Mouse (Mus musculus): ENCODE results near the gene Rnf222. TPM values are rescaled to one million over a fixed set of nuclear protein-coding genes. Genes with fewer than 3 reads are reported as not detected.
"Not testable (repeated sequence)": the region's sequence is repeated elsewhere in the genome, so short reads cannot be mapped to it uniquely, and the experiment has no call there.

Rnf222 gene
- total and polyA plus RNA-seq, 2 experiments from 2014 or later: 0.11 TPM; not detected in 1

DNA sequence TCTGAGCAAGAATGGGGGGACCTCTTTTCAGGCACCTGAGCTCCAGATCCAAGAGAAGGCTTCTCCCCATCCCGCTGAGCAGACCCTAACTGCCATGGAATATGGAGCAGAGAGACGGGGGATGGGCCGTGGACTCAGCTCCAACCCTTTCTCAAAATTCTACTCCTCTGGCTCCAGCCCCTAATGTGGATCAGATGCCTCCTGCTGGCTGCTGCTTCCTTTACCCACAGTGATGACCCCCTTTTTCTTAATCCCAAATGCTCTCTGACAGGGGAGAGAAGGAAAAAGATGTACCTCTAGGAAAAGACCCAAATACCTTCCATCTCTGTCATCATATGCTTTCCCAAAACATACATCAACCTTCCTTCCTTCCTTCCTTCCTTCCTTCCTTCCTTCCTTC, 38.6 kb downstream of the Rnf222 start, which contains the start of gene Odf4:
Odf4 (minus strand) TSS at position 101 of the 400 bp plus-strand sequence.
- H3K4me1 ChIP-seq (ENCODE audit: insufficient read depth, low read length): no peaks in the 10 kb centered on the region
- ATAC-seq (ENCODE audit: low FRiP score) (no peak), DNase-seq (ENCODE audit: low spot score) (no peak)
- WGBS: 74% methylated on average over 3 of the region's 3 CpGs
- no peak within 1 kb of the TSS for H3K9ac ChIP-seq (replicated peaks; ENCODE audit: low read length, poor library complexity, severe bottlenecking)
- H3K27me3 ChIP-seq (ENCODE audit: insufficient read depth, low read length): no peaks in the 10 kb centered on the region
- no peaks in the 10 kb centered on the region for H3K9me3 ChIP-seq (ENCODE audit: low read length)
- H3K4me2 ChIP-seq (ENCODE audit: low read depth, low read length, poor library complexity, severe bottlenecking): no peak within 1 kb of the TSS
- no peaks in the 10 kb centered on the region for H3K36me3 ChIP-seq (ENCODE audit: insufficient read depth, low read length)
- no peak within 1 kb of the TSS for H3K27ac ChIP-seq (ENCODE audit: low read depth, low read length)
- H3K4me3 ChIP-seq (ENCODE audit: low read depth, low read length): no peak within 1 kb of the TSS
- TF ChIP-seq CTCF (IDR thresholded peaks at IDR 0.05): no peak

DNA sequence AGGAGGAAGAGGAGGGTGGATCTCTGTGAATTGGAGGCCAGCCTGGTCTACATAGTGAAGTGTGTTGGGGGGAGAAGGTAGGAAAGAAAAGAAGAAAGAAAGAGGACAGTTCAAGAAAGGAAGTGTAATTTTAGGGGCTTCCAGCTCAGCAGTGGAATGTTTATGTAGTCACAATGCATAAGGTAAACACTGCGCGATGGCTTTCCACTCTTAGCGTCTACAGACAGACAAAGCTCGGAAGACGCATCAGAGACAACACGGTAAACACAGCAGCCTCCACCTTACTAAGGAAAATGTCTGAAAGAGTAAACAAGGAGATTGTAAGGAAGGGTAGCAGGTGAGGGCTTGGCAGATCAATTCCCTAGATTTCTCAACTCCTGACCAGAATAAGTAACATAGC, 41.6 kb downstream of the Rnf222 start:
- DNase-seq (ENCODE audit: low spot score): no peak
- no peak overlapping the region for H3K4me3 ChIP-seq (ENCODE audit: low read depth, low read length)
- no peaks in the 10 kb centered on the region for H3K27me3 ChIP-seq (ENCODE audit: insufficient read depth, low read length)
- H3K4me1 ChIP-seq (ENCODE audit: insufficient read depth, low read length): no peaks in the 10 kb centered on the region
- H3K9me3 ChIP-seq (ENCODE audit: low read length): no peaks in the 10 kb centered on the region
- 87% methylated on average over 6 of the region's 6 CpGs for WGBS
- no peaks in the 10 kb centered on the region for H3K36me3 ChIP-seq (ENCODE audit: insufficient read depth, low read length)
- no peak overlapping the region for H3K9ac ChIP-seq (replicated peaks; ENCODE audit: low read length, poor library complexity, severe bottlenecking)
- no peak overlapping the region for H3K4me2 ChIP-seq (ENCODE audit: low read depth, low read length, poor library complexity, severe bottlenecking)
- H3K27ac ChIP-seq (ENCODE audit: low read depth, low read length): no peak overlapping the region
- no peak for TF ChIP-seq CTCF (IDR thresholded peaks at IDR 0.05)
- ATAC-seq (ENCODE audit: low FRiP score): no peak

DNA sequence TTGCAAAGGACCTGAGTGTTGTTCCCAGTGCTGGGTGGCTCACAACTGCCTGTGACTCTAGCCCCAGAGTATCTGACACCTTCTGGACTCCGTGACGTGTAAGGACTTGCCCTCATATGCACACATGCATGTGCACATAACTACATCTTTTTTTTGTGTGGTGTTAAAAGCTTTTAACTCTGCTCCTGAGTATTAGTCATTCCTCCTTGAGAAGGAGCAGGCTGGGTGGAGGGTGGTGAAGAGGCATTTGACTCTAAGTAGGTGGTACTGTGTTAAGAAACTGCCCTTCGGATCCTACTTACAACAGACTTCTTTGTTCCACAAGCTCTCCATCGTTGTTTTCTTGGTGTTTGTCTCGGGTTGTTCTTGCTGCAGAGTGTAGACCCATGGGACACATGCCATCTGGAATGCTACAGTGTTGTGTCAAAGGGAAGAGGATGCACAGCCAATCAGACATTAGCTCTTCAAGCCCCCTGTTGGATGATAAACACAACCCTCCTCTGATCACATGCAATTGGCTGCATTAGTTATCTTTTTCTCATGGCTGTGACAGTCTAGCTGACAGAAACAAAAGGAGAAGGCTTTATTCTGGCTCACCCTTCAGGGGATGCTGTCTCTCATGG, 45.6 kb downstream of the Rnf222 start:
- 60% methylated on average over 5 of the region's 5 CpGs for WGBS
- DNase-seq (ENCODE audit: low spot score) (peak; percentile 51), ATAC-seq (ENCODE audit: low FRiP score) (no peak)
- Histone ChIP-seq H3K27me3 (ENCODE audit: insufficient read depth, low read length) (no peaks in the 10 kb centered on the region), H3K4me1 (ENCODE audit: insufficient read depth, low read length) (no peaks in the 10 kb centered on the region), H3K4me3 (ENCODE audit: low read depth, low read length) (no peak overlapping the region), H3K9ac (replicated peaks; ENCODE audit: low read length, poor library complexity, severe bottlenecking) (no peak overlapping the region), H3K4me2 (ENCODE audit: low read depth, low read length, poor library complexity, severe bottlenecking) (no peak overlapping the region), H3K27ac (ENCODE audit: low read depth, low read length) (no peak overlapping the region; the same call in 1 of the 2 replicates), H3K36me3 (ENCODE audit: insufficient read depth, low read length) (no peaks in the 10 kb centered on the region), H3K9me3 (ENCODE audit: low read length) (no peaks in the 10 kb centered on the region)
- TF ChIP-seq CTCF (IDR thresholded peaks at IDR 0.05): no peak

- H3K27me3 ChIP-seq (ENCODE audit: insufficient read depth, low read length); H3K36me3 ChIP-seq (ENCODE audit: insufficient read depth, low read length); H3K4me3 ChIP-seq (ENCODE audit: low read depth, low read length); H3K27ac ChIP-seq (ENCODE audit: low read depth, low read length); H3K9ac ChIP-seq (replicated peaks; ENCODE audit: low read length, poor library complexity, severe bottlenecking); H3K4me1 ChIP-seq (ENCODE audit: insufficient read depth, low read length); H3K4me2 ChIP-seq (ENCODE audit: low read depth, low read length, poor library complexity, severe bottlenecking); DNase-seq (ENCODE audit: low spot score); ATAC-seq (ENCODE audit: low FRiP score); H3K9me3 ChIP-seq (ENCODE audit: low read length): not testable (repeated sequence)
- 89% methylated on average over 4 of the region's 4 CpGs for WGBS
Observed at GRCm38 (mm10) chr11:68936951-68937350, 48.6 kb downstream of the Rnf222 start.

DNA sequence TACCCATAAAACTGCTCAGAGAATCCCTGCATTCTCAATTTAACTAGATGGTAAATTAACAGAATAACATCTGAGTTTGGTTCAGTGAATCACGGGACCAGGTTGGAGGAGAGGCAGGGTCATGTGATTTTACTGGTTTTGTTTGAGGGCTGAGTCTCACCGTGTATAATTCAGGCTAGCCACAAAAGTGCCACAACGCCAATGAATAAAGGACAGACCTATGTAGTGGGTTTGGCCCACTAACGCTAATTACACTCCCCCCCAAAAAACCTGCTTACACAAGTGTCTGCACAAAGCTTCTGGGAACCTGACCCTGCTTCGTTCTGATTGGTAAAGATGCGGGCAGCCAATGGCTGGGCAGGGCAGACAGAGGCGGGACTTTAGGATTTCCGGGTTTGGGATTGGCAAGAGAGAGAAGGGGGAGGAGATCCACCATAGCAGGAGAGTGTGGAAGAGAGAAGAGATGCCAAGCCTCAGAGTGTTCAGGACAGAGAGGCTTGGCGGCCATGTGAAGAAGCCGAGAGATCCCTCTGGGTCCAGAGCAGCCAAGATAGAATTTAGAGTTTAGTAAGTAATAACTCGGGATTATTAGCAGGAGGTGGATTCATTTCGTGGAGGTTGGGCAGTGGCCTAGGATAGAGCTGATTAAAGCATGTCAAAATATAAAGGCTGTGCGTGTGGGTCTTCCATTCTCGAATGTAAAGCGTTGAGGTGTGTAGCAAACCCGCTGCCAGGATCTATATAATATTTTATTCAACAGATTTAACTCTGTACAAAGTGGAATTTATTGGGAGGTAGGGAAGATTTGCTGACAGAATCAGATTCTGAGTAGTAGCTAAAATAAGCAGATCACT, 51.3 kb downstream of the Rnf222 start:
- H3K9me3 ChIP-seq (ENCODE audit: low read length): no peaks in the 10 kb centered on the region
- 1% methylated on average over 16 of the region's 16 CpGs for WGBS
- no peak for TF ChIP-seq CTCF (IDR thresholded peaks at IDR 0.05)
- no peaks in the 10 kb centered on the region for H3K4me1 ChIP-seq (ENCODE audit: insufficient read depth, low read length)
- no peaks in the 10 kb centered on the region for H3K27me3 ChIP-seq (ENCODE audit: insufficient read depth, low read length)
- H3K4me3 ChIP-seq (ENCODE audit: low read depth, low read length): peak overlapping the region; percentile 44
- H3K9ac ChIP-seq (replicated peaks; ENCODE audit: low read length, poor library complexity, severe bottlenecking): peak overlapping the region; percentile 66
- peak overlapping the region; percentile 89 for H3K27ac ChIP-seq (ENCODE audit: low read depth, low read length)
- H3K4me2 ChIP-seq (ENCODE audit: low read depth, low read length, poor library complexity, severe bottlenecking): peak overlapping the region; percentile 69
- ATAC-seq (ENCODE audit: low FRiP score): peak; percentile 98
- H3K36me3 ChIP-seq (ENCODE audit: insufficient read depth, low read length): peaks cover under 1% of the 10 kb centered on the region; the same call in 1 of the 2 replicates
- DNase-seq (ENCODE audit: low spot score): peak; percentile 96

- 29% methylated on average over 4 of the region's 4 CpGs for WGBS
Observed at GRCm38 (mm10) chr11:68940516-68940915, 52.2 kb downstream of the Rnf222 start.

More at GRCm38 (mm10) chr11:68940516-68940915, 52.2 kb downstream of the Rnf222 start:
- Histone ChIP-seq H3K36me3 (ENCODE audit: insufficient read depth, low read length) (peaks cover 3% of the 10 kb centered on the region; the same call in 1 of the 2 replicates), H3K27me3 (ENCODE audit: insufficient read depth, low read length) (no peaks in the 10 kb centered on the region), H3K27ac (ENCODE audit: low read depth, low read length) (peak overlapping the region; percentile 89; the same call in 1 of the 2 replicates), H3K4me3 (ENCODE audit: low read depth, low read length) (peak overlapping the region; percentile 44), H3K9ac (replicated peaks; ENCODE audit: low read length, poor library complexity, severe bottlenecking) (peak overlapping the region; percentile 66), H3K4me1 (ENCODE audit: insufficient read depth, low read length) (no peaks in the 10 kb centered on the region), H3K4me2 (ENCODE audit: low read depth, low read length, poor library complexity, severe bottlenecking) (peak overlapping the region; percentile 69), H3K9me3 (ENCODE audit: low read length) (no peaks in the 10 kb centered on the region)
- no peak for TF ChIP-seq CTCF (IDR thresholded peaks at IDR 0.05)
- ATAC-seq (ENCODE audit: low FRiP score): no peak
- no peak for DNase-seq (ENCODE audit: low spot score)

Data from midbrain, postnatal 0 days (tissue).